Mouse (Mus musculus): ENCODE results near the gene Rab27a.

- TF ChIP-seq CTCF (IDR thresholded peaks at IDR 0.05) (no peak), POLR2A (IDR thresholded peaks at IDR 0.05; ENCODE audit: insufficient read depth, low read depth, low read length) (no peak)
These were observed 42.5 kb upstream of the Rab27a start for GRCm38 (mm10) chr9:73002177-73002576.

All from heart, adult 2 months (tissue).